Mouse (Mus musculus) forebrain, postnatal 0 days (tissue): ENCODE measurements around the gene Iqcf3. TPM values are rescaled to one million over a fixed set of nuclear protein-coding genes. Genes with fewer than 3 reads are reported as not detected.
"Not testable (repeated sequence)": the region's sequence is repeated elsewhere in the genome, so short reads cannot be mapped to it uniquely, and the experiment has no call there.

Experiments used
- ATAC-seq: fragments of 200-750 bp; cut with Nextera tagmentation; 2 replicates; pipeline ENCODE4 v1.8.0; 2017; ENCODE audit warnings: mild to moderate bottlenecking, moderate library complexity
- DNase-seq: peaks from one replicate; pipeline ENCODE4 v3.0.0-alpha.2; 2015
- H3K27ac ChIP-seq: fragments of 300-500 bp; sonication (generic); 2 replicates; pipeline ENCODE4 v1.5.1; 2014; ENCODE audit warnings: low read depth, mild to moderate bottlenecking, antibody characterized with exemption, low read length, moderate library complexity, mixed read lengths
- H3K27me3 ChIP-seq: fragments of 300-500 bp; sonication (generic); 2 replicates; pipeline ENCODE4 v1.6.1; 2014; ENCODE audit warnings: mild to moderate bottlenecking, low read length, mixed read lengths; ENCODE audit not compliant: insufficient read depth
- H3K36me3 ChIP-seq: fragments of 300-500 bp; sonication (generic); 2 replicates; pipeline ENCODE4 v1.6.1; 2014; ENCODE audit warnings: mild to moderate bottlenecking, moderate library complexity; ENCODE audit not compliant: insufficient read depth
- H3K4me1 ChIP-seq: fragments of 300-500 bp; sonication (generic); 2 replicates; pipeline ENCODE4 v1.6.1; 2014; ENCODE audit warnings: antibody characterized with exemption; ENCODE audit not compliant: insufficient read depth
- H3K4me2 ChIP-seq: fragments of 300-500 bp; sonication (generic); 2 replicates; pipeline ENCODE4 v1.6.1; 2014; ENCODE audit warnings: low read depth, mild to moderate bottlenecking, moderate library complexity
- H3K4me3 ChIP-seq: fragments of 300-500 bp; sonication (generic); 2 replicates; pipeline ENCODE4 v1.5.1; 2014; ENCODE audit warnings: low read depth, low read length, mixed read lengths
- H3K9ac ChIP-seq: fragments of 300-500 bp; sonication (generic); 2 replicates; pipeline ENCODE4 v1.6.1; 2014; ENCODE audit warnings: mild to moderate bottlenecking
- H3K9me3 ChIP-seq: fragments of 300-500 bp; sonication (generic); 2 replicates; pipeline ENCODE4 v1.6.1; 2016; ENCODE audit warnings: low read length
- CTCF ChIP-seq: sonication (generic); IDR thresholded peaks from 2 replicates; pipeline ENCODE4 v1.5.1; 2016; ENCODE audit warnings: antibody characterized with exemption, control low read depth, low read depth
- WGBS: fragments of 180-500 bp; shearing (Covaris S2); extraction: QIAGEN DNeasy Blood & Tissue Kit; methylation state at CpG from one replicate; pipeline ENCODE4 v1.1.7; 2014; 5-methylcytosine and 5-hydroxymethylcytosine counted together
- polyA plus RNA-seq: library from polyadenylated mRNA; unstranded; fragments of >200 nt; fragmentation: Nextera tagmentation; extraction: Ambion mirVana; gene quantifications from 2 replicates; pipeline ENCODE4 v1.2.1, GENCODE M21; 2015
- total RNA-seq: library from RNA; depleted of rRNA; stranded (reverse); fragments of >200 nt; gene quantifications from 2 replicates; pipeline ENCODE4 v1.2.3, GENCODE M21; 2014; rRNA removed

Gene Iqcf3
- total RNA-seq (not detected in 2 replicates), polyA plus RNA-seq (not detected in 2 replicates)

DNA sequence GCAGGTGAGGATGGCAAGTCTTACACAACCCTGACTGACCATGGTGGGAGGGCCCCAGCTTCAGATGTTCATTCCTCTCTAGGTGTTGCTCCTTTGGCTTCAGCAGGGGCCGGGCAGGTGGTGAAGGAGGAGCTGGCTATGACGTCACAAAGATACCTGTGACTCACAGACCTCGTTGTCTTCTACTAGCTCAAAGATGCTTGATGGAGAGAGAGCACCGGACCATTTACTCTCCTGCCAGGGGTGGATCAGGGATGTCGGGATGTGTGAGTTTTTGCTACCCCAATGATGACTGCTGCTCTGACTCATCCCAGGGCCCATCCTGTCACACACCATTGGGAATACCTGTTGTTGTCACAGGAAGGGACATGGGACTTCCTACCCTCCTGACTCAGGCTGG, at the start of gene Iqcf3:
Gene Iqcf3 (minus strand): TSS at position 101 of the 400 bp plus-strand sequence.
- no peak for TF ChIP-seq CTCF
- no peak within 1 kb of the TSS for H3K4me3 ChIP-seq
- no peaks in the 10 kb centered on the region for H3K36me3 ChIP-seq
- H3K4me2 ChIP-seq, result no peak within 1 kb of the TSS
- no peaks in the 10 kb centered on the region for H3K27me3 ChIP-seq
- no peaks in the 10 kb centered on the region for H3K9me3 ChIP-seq
- no peaks in the 10 kb centered on the region for H3K4me1 ChIP-seq
- DNase-seq (no peak), ATAC-seq (no peak)
- H3K9ac ChIP-seq, result no peak within 1 kb of the TSS
- WGBS, result 93% methylated on average over 5 of the region's 5 CpGs
- no peak within 1 kb of the TSS for H3K27ac ChIP-seq

DNA sequence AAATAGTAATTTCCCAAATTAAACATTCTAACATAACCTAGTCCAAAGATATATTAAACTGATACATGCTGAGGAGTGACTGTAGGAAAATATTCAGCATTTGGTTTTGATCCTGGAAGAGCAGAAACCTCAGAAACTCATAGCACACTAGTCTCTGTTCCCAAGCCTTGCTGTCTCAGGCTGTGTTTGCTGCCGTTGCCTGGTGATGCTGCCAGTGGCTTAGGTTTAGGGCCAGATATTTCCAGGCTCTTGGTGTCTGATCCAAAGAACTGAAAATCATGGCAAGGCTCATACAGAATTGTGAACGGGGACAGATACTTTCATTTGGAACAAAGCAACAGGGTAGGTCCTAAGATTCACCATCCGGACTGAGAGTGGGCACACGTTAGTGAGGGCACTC, 49.3 kb upstream of the Iqcf3 start:
- Histone ChIP-seq H3K4me1 (no peaks in the 10 kb centered on the region), H3K4me2 (no peak overlapping the region), H3K36me3 (no peaks in the 10 kb centered on the region), H3K27me3 (no peaks in the 10 kb centered on the region), H3K9me3 (no peaks in the 10 kb centered on the region), H3K27ac (no peak overlapping the region), H3K4me3 (no peak overlapping the region), H3K9ac (no peak overlapping the region)
- peak; percentile 73 for ATAC-seq
- peak; percentile 37 for DNase-seq
- no peak for TF ChIP-seq CTCF
- WGBS, result 54% methylated on average over 4 of the region's 4 CpGs

DNA sequence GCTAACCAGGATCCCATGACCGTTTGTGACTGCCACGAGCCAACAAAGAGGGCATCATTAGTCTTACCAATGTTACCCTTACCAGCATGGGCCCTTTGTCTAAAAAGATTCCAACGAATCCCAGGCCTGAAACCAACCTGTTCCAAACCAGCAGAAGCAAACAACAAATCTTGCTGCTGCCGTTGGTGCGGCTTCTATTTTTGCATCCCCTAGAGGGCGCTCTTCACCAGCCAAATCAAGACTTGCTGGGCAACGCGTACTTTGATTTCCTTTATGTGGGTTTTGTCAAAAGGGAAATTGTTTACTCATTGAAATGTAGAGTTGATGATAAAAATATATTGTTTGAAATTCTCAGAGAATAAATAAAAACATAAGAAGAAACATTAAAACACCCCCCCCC, 39.1 kb upstream of the Iqcf3 start:
- DNase-seq (peak; percentile 84), ATAC-seq (no peak)
- peak; percentile 83 for TF ChIP-seq CTCF
- Histone ChIP-seq H3K27ac (no peak overlapping the region), H3K9ac (no peak overlapping the region), H3K36me3 (no peaks in the 10 kb centered on the region), H3K9me3 (no peaks in the 10 kb centered on the region), H3K27me3 (no peaks in the 10 kb centered on the region), H3K4me2 (no peak overlapping the region), H3K4me3 (no peak overlapping the region), H3K4me1 (no peaks in the 10 kb centered on the region)
- 22% methylated on average over 8 of the region's 8 CpGs for WGBS

DNA sequence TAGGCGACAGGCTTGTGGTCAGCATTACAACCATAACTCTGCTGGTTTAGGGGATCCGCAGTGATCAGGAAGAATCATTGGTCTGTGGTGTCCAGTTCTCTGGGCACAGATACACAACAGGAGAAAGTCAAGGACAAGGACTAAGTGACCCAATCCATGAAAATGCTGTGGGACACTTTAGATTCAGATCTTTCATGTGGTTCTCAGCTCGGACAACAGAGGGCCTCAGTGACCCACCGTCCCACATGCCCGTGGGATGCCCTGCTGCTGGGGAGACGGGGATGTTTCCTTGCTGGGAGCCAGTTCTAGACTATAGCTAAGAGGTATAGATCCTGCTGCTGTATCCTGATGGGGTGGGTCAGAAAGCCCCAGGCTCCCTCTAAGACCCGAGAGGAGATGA, 37.0 kb upstream of the Iqcf3 start:
- no peaks in the 10 kb centered on the region for H3K9me3 ChIP-seq
- TF ChIP-seq CTCF, result no peak
- no peak overlapping the region for H3K27ac ChIP-seq
- DNase-seq (no peak), ATAC-seq (no peak)
- no peaks in the 10 kb centered on the region for H3K36me3 ChIP-seq
- no peak overlapping the region for H3K4me2 ChIP-seq
- H3K27me3 ChIP-seq, result no peaks in the 10 kb centered on the region
- no peaks in the 10 kb centered on the region for H3K4me1 ChIP-seq
- no peak overlapping the region for H3K4me3 ChIP-seq
- WGBS, result 48% methylated on average over 7 of the region's 7 CpGs
- H3K9ac ChIP-seq, result no peak overlapping the region

DNA sequence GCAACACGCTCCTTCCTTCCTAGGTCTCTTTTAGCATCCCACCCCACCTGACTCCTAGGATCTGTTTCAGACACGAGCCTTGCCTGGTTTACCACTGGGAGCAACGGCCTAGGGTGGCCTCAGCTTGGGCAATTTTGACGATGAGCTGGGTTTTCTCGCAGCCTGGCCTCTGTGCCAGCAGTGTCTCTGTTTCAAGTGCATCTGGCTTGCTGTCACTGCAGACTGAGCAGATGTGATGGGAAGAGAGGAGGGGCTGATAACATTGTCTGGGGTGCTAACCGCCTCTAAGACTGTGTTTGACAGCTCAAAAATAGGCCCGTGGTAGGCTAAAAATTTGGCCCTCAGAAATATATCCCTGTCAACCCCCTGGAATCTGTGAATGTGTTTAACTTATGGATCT, 34.4 kb upstream of the Iqcf3 start:
- no peak overlapping the region for H3K27ac ChIP-seq
- no peaks in the 10 kb centered on the region for H3K36me3 ChIP-seq
- ATAC-seq (peak; percentile 27), DNase-seq (no peak)
- no peak overlapping the region for H3K9ac ChIP-seq
- no peak overlapping the region for H3K4me3 ChIP-seq
- H3K4me2 ChIP-seq, result no peak overlapping the region
- no peaks in the 10 kb centered on the region for H3K9me3 ChIP-seq
- no peaks in the 10 kb centered on the region for H3K4me1 ChIP-seq
- 65% methylated on average over 7 of the region's 7 CpGs for WGBS
- H3K27me3 ChIP-seq, result no peaks in the 10 kb centered on the region
- TF ChIP-seq CTCF, result no peak

DNA sequence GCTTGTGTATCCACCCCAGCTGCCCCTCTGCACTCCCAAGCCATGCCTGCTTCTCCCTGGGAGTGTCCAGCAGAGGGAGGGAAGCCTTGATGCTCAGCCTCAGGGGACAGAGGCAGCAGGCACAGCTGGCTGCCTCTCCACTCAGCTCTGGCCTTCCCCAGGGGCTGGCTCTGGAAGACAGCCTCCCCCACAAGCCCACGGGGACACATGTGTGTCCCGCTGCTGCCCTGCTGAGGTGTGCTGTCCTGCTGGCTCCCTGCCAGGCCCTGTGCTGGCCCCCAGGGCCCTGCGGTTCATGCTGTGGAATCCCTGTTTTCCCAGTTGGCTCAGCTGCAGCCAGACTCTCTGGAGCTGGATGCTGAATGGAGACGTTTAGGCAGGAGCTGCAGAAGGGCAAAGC, 34.0 kb upstream of the Iqcf3 start:
- H3K9ac ChIP-seq, H3K27me3 ChIP-seq, H3K4me1 ChIP-seq, ATAC-seq, H3K4me3 ChIP-seq, H3K36me3 ChIP-seq, H3K9me3 ChIP-seq, DNase-seq, H3K4me2 ChIP-seq, H3K27ac ChIP-seq: not testable (repeated sequence)
- 7% methylated on average over 4 of the region's 4 CpGs for WGBS

DNA sequence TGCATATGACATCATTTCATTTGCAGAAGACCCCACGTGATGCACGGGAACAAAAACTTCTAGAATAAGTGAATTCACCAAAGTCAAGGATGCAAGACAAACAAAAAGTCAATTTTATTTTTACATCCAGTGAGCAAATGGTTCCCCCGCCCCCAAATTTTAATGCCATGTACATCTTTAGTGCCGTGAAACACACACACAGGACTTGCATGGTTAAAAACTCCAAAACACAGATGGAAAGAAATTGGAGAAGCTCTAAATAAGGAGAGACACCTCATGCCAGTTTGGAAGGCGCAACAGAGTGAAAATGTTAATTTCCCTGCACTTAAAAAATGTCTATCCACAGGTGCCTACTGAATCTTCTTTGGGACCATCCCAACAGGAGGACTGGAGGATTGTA, 30.7 kb upstream of the Iqcf3 start:
- no peaks in the 10 kb centered on the region for H3K36me3 ChIP-seq
- H3K27ac ChIP-seq, result no peak overlapping the region
- no peaks in the 10 kb centered on the region for H3K9me3 ChIP-seq
- ATAC-seq, result no peak
- peak; percentile 22 for DNase-seq
- no peak overlapping the region for H3K9ac ChIP-seq
- H3K4me2 ChIP-seq, result no peak overlapping the region
- H3K4me1 ChIP-seq, result no peaks in the 10 kb centered on the region
- WGBS, result 87% methylated on average over 5 of the region's 5 CpGs
- TF ChIP-seq CTCF, result no peak
- no peak overlapping the region for H3K4me3 ChIP-seq
- H3K27me3 ChIP-seq, result no peaks in the 10 kb centered on the region

DNA sequence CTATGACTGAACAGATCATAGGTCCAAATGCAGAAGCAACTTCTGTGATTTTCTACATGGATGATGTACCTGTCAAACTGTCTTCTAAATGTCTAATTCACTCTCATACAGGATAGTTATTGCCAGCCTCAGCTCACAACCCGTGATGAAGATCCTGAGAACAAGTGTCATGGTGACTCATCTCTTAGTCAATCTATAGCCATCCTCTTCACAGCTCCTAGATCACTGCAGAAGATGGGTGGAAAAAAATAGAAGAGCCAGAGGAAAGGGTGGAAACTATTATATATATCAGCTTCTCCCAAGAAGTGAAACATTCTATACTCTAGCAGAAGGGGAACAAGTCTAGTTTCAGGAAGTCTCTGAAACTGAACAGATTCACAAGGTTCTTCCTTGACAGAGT, 21.1 kb upstream of the Iqcf3 start:
- Histone ChIP-seq H3K4me2 (no peak overlapping the region), H3K27ac (no peak overlapping the region), H3K27me3 (no peaks in the 10 kb centered on the region), H3K4me1 (no peaks in the 10 kb centered on the region), H3K9me3 (0 out of 2 replicates have a peak, but pooled peaks cover 4% of the 10 kb centered on the region), H3K36me3 (no peaks in the 10 kb centered on the region), H3K9ac (no peak overlapping the region), H3K4me3 (no peak overlapping the region)
- DNase-seq (no peak), ATAC-seq (no peak)
- TF ChIP-seq CTCF, result no peak
- WGBS, result 74% methylated on average over 1 of the region's 1 CpGs
